Mouse (Mus musculus) inflammation-experienced regulatory T-cells, adult 6 months (primary cell): ENCODE results near the gene Gpx1. TPM values are rescaled to one million over a fixed set of nuclear protein-coding genes. Genes with fewer than 3 reads are reported as not detected.

Experiments
- polyA plus RNA-seq, 3 experiments: library from polyadenylated mRNA; unstranded; fragments of 100-300 nt; shearing (Covaris generic); gene quantifications; one replicate each; pipeline ENCODE4 v1.2.1; 2017

Gpx1 gene
- polyA plus RNA-seq, 3 experiments from 2014 or later: 489 to 506 (median 494) TPM

Other genes starting within 250 kb of the Gpx1 start
- gene Apeh, start 244.3 kb upstream of the Gpx1 start, polyA plus RNA-seq: 10 to 100 TPM; 35.3 to 52.6 (median 45.0) TPM
- under 1 TPM; 0.09 to 0.59 (median 0.38) TPM for gene Bsn, start 148.5 kb upstream of the Gpx1 start, polyA plus RNA-seq
- gene Dag1, start 74.9 kb upstream of the Gpx1 start, polyA plus RNA-seq: 1 to 10 TPM; 1.6 to 3.2 (median 2.2) TPM
- 1 to 10 TPM; 1.2 to 2.6 (median 1.6) TPM for gene Nicn1, start 48.5 kb upstream of the Gpx1 start, polyA plus RNA-seq
- gene Amt, start 42.0 kb upstream of the Gpx1 start, polyA plus RNA-seq: 1 to 10 TPM in 2 of 3 experiments, under 1 TPM in 1; 0.18 to 1.3 (median 1.1) TPM
- gene Rhoa, start 32.8 kb upstream of the Gpx1 start, polyA plus RNA-seq: 100 to 1,000 TPM; 323 to 459 (median 386) TPM
- gene Tcta, start 32.7 kb upstream of the Gpx1 start, polyA plus RNA-seq: 10 to 100 TPM in 2 of 3 experiments, 1 to 10 TPM in 1; 9.6 to 17.6 (median 14.8) TPM
- gene Usp4, start 8.9 kb downstream of the Gpx1 start, polyA plus RNA-seq: 100 to 1,000 TPM in 2 of 3 experiments, 10 to 100 TPM in 1; 91.3 to 131 (median 111) TPM
- gene 1700102P08Rik, start 53.9 kb downstream of the Gpx1 start, polyA plus RNA-seq: 1 to 10 TPM in 2 of 3 experiments, under 1 TPM in 1; 0.78 to 2.2 (median 1.0) TPM
- gene Ccdc36, start 89.6 kb downstream of the Gpx1 start, polyA plus RNA-seq: not detected
- gene BC048562, start 97.6 kb downstream of the Gpx1 start, polyA plus RNA-seq: not detected
- gene Ccdc71, start 121.6 kb downstream of the Gpx1 start, polyA plus RNA-seq: 10 to 100 TPM; 22.9 to 28.1 (median 27.5) TPM
- gene Klhdc8b, start 122.7 kb downstream of the Gpx1 start, polyA plus RNA-seq: 1 to 10 TPM in 2 of 3 experiments, under 1 TPM in 1; 0.94 to 1.9 (median 1.6) TPM
- gene Lamb2, start 140.8 kb downstream of the Gpx1 start, polyA plus RNA-seq: under 1 TPM in 2 of 3 experiments, not detected in 1; 0.06 to 0.08 TPM
- 10 to 100 TPM; 15.7 to 18.4 (median 18.4) TPM for gene Usp19, start 151.7 kb downstream of the Gpx1 start, polyA plus RNA-seq
- 100 to 1,000 TPM; 123 to 167 (median 155) TPM for gene Qars, start 168.8 kb downstream of the Gpx1 start, polyA plus RNA-seq
- gene Qrich1, start 177.9 kb downstream of the Gpx1 start, polyA plus RNA-seq: 10 to 100 TPM; 68.0 to 91.8 (median 70.4) TPM
- gene Impdh2, start 221.4 kb downstream of the Gpx1 start, polyA plus RNA-seq: 100 to 1,000 TPM; 132 to 143 (median 137) TPM
- 10 to 100 TPM; 63.9 to 75.7 (median 73.9) TPM for gene Ndufaf3, start 228.5 kb downstream of the Gpx1 start, polyA plus RNA-seq
- gene Dalrd3, start 231.0 kb downstream of the Gpx1 start, polyA plus RNA-seq: 10 to 100 TPM; 47.6 to 79.7 (median 68.7) TPM
- 10 to 100 TPM; 25.4 to 32.5 (median 28.0) TPM for gene Wdr6, start 239.8 kb downstream of the Gpx1 start, polyA plus RNA-seq